Mouse (Mus musculus) CH12.LX (cell line): ENCODE measurements around the gene Kdm4c. TPM values are rescaled to one million over a fixed set of nuclear protein-coding genes. Genes with fewer than 3 reads are reported as not detected.

Experiments
- DNase-seq: peaks from one replicate; pipeline ENCODE4 v3.0.0-alpha.2; 2013; ENCODE audit errors: extremely low read depth
- H3K27ac ChIP-seq: 2 replicates; pipeline ENCODE4 v1.5.1; 2012; ENCODE audit warnings: low read depth, mild to moderate bottlenecking, control low read depth, moderate library complexity; ENCODE audit not compliant: insufficient read depth
- H3K27me3 ChIP-seq: replicated peaks from 2 replicates; pipeline ENCODE3; 2012; ENCODE audit warnings: inconsistent platforms
- H3K36me3 ChIP-seq, 2 experiments: replicated peaks in 1 of 2; 2 replicates each; pipeline versions ENCODE3 to v1.6.1; 2012; ENCODE audit warnings: inconsistent platforms in 1 of 2, low read length in 1 of 2, mild to moderate bottlenecking in 1 of 2, mixed read lengths in 1 of 2, moderate library complexity in 1 of 2; ENCODE audit not compliant: control insufficient read depth in 1 of 2, insufficient read depth in 1 of 2
- H3K4me1 ChIP-seq, 2 experiments: 2 replicates each; pipeline ENCODE4 v1.6.1; 2012; ENCODE audit warnings: inconsistent platforms in 1 of 2, moderate library complexity in 1 of 2; ENCODE audit not compliant: insufficient read depth in 2 of 2, control insufficient read depth in 1 of 2
- H3K4me2 ChIP-seq: 2 replicates; pipeline ENCODE4 v1.6.1; 2012; ENCODE audit warnings: low read depth, mild to moderate bottlenecking, control low read depth; ENCODE audit not compliant: poor library complexity, insufficient read depth, severe bottlenecking
- H3K4me3 ChIP-seq, 3 experiments: fragments of 150-350 bp in 1 of 3; sonication (generic) in 1 of 3; replicated peaks in 1 of 3; 2 replicates each; pipeline versions ENCODE3 to v1.5.1; 2011 to 2012; ENCODE audit warnings: low read depth in 2 of 3, low read length in 2 of 3, mild to moderate bottlenecking in 2 of 3, moderate library complexity in 2 of 3, control low read depth in 1 of 3, improper control_type of control experiment in 1 of 3, inconsistent platforms in 1 of 3, mixed read lengths in 1 of 3; ENCODE audit not compliant: poor library complexity in 1 of 3
- H3K79me2 ChIP-seq: replicated peaks from 2 replicates; pipeline ENCODE4 v1.6.1; 2012; ENCODE audit warnings: mild to moderate bottlenecking, moderate library complexity; ENCODE audit not compliant: control insufficient read depth, poor library complexity, insufficient read depth, severe bottlenecking; ENCODE audit errors: extremely low read depth
- H3K9ac ChIP-seq: 2 replicates; pipeline ENCODE4 v1.6.1; 2012; ENCODE audit warnings: low read depth, mild to moderate bottlenecking, control low read depth, moderate library complexity; ENCODE audit not compliant: insufficient read depth
- H3K9me3 ChIP-seq: replicated peaks from 2 replicates; pipeline ENCODE3; 2012; ENCODE audit warnings: low read length, inconsistent platforms, mixed read lengths
- CHD1 ChIP-seq: IDR thresholded peaks from 2 replicates; pipeline ENCODE4 v1.6.1; 2012; ENCODE audit warnings: low read depth, low read length, improper control_type of control experiment, inconsistent platforms
- ELF1 ChIP-seq: IDR thresholded peaks from 2 replicates; pipeline ENCODE4 v1.6.1; 2014; ENCODE audit warnings: low read depth, mild to moderate bottlenecking, inconsistent platforms, low read length, improper control_type of control experiment
- GABPA ChIP-seq: IDR thresholded peaks from 2 replicates; pipeline ENCODE4 v1.6.1; 2012; ENCODE audit warnings: low read depth, low read length, improper control_type of control experiment, inconsistent platforms; ENCODE audit not compliant: insufficient replicate concordance
- HCFC1 ChIP-seq: IDR thresholded peaks from 2 replicates; pipeline ENCODE4 v1.6.1; 2012; ENCODE audit warnings: low read depth, mild to moderate bottlenecking, inconsistent platforms, low read length, improper control_type of control experiment
- KAT2A ChIP-seq: IDR thresholded peaks from 2 replicates; pipeline ENCODE4 v1.6.1; 2012; ENCODE audit warnings: low read length, improper control_type of control experiment, inconsistent platforms; ENCODE audit not compliant: insufficient replicate concordance
- MXI1 ChIP-seq: IDR thresholded peaks from 2 replicates; pipeline ENCODE4 v1.6.1; 2011; ENCODE audit warnings: mild to moderate bottlenecking, low read depth, low read length, improper control_type of control experiment
- NRF1 ChIP-seq: IDR thresholded peaks from 2 replicates; pipeline ENCODE4 v1.6.1; 2014; ENCODE audit warnings: low read depth, mild to moderate bottlenecking, inconsistent platforms, low read length, improper control_type of control experiment, moderate library complexity
- POLR2A ChIP-seq: IDR thresholded peaks from 2 replicates; pipeline ENCODE4 v1.6.1; 2011; ENCODE audit warnings: low read depth, mild to moderate bottlenecking, improper control_type of control experiment, low read length
- POLR2AphosphoS2 ChIP-seq: IDR thresholded peaks from 2 replicates; pipeline ENCODE4 v1.6.1; 2011; ENCODE audit warnings: low read depth, low read length, improper control_type of control experiment
- RAD21 ChIP-seq: IDR thresholded peaks from 2 replicates; pipeline ENCODE4 v1.6.1; 2011; ENCODE audit warnings: low read depth, mild to moderate bottlenecking, low read length, improper control_type of control experiment, moderate library complexity
- RCOR1 ChIP-seq: conservative IDR thresholded peaks from 2 replicates; pipeline ENCODE4 v1.6.1; 2012; ENCODE audit warnings: low read depth, mild to moderate bottlenecking, inconsistent platforms, low read length, improper control_type of control experiment
- TCF12 ChIP-seq: IDR thresholded peaks from 2 replicates; pipeline ENCODE4 v1.6.1; 2014; ENCODE audit warnings: low read depth, mild to moderate bottlenecking, inconsistent platforms, low read length, improper control_type of control experiment
- USF2 ChIP-seq: conservative IDR thresholded peaks from 2 replicates; pipeline ENCODE4 v1.6.1; 2011; ENCODE audit warnings: low read depth, low read length, improper control_type of control experiment
- ZC3H11A ChIP-seq: IDR thresholded peaks from 2 replicates; pipeline ENCODE4 v1.6.1; 2012; ENCODE audit warnings: low read depth, mild to moderate bottlenecking, inconsistent platforms, low read length, improper control_type of control experiment
- ZKSCAN1 ChIP-seq: IDR thresholded peaks from 2 replicates; pipeline ENCODE4 v1.6.1; 2012; ENCODE audit warnings: low read depth, inconsistent platforms, low read length, improper control_type of control experiment, borderline replicate concordance
- ZNF384 ChIP-seq: IDR thresholded peaks from 2 replicates; pipeline ENCODE4 v1.6.1; 2012; ENCODE audit warnings: low read depth, low read length, improper control_type of control experiment, inconsistent platforms
- dilution Hi-C: fragments of 300-500 bp; cut with MboI; formaldehyde crosslinking; loops from 2 replicates; pipeline ENCODE4 v1.14.3; 2020; ENCODE audit warnings: low sequenced_read_pairs; ENCODE audit not compliant: extremely low pct_unique_long_range_greater_than_20kb, extremely low pct_ligation_motif_present
- in situ Hi-C: fragments of 300-500 bp; cut with MboI; formaldehyde crosslinking; loops from 3 replicates; pipeline ENCODE4 v1.14.3; 2019; ENCODE audit warnings: low sequenced_read_pairs, low pct_ligation_motif_present, low pct_unique_long_range_greater_than_20kb, mixed read lengths
- polyA plus RNA-seq: library from polyadenylated mRNA; unstranded; fragments of >175 nt; gene quantifications from 2 replicates; pipeline ENCODE4 v1.2.1, GENCODE M21; 2012; ENCODE audit warnings: low read depth; ENCODE audit not compliant: insufficient read length
- total RNA-seq, 2 experiments: library from RNA; depleted of rRNA; stranded (reverse); fragments of 300-350 nt in 1 of 2; fragments of >200 nt in 1 of 2; gene quantifications; 2 replicates each; pipeline ENCODE4 v1.2.3; 2012 to 2014

Gene Kdm4c
- total and polyA plus RNA-seq, 3 experiments: 8.1 to 14.4 (median 12.2) TPM

DNA sequence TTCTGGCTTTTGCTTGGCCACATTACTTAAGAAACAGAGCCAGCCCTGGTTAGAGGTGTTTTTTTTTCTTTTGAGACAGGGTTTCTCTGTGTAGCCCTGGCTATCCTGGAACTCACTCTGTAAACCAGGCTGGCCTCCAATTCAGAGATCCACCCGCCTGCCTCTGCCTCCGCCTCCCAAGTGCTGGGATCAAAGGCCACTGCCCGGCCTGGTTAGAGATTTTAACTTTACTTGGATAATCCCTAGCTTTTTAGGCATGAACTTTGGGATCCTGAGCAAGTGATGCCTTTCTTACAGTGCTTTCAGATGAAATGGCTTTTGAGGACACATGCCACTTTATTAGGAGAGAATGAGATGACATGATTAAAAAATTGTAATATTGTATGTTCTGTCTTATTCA is 52.4 kb downstream of the Kdm4c start:
- H3K27me3 ChIP-seq: no peaks in the 10 kb centered on the region
- no peak overlapping the region for H3K4me3 ChIP-seq
- DNase-seq: no peak
- H3K79me2 ChIP-seq: no peaks in the 10 kb centered on the region
- H3K9ac ChIP-seq: no peak overlapping the region
- dilution Hi-C loops: no loop called here
- TF ChIP-seq TCF12 (no peak), MXI1 (no peak), ZC3H11A (no peak), USF2 (no peak), ZKSCAN1 (no peak), POLR2AphosphoS2 (no peak), HCFC1 (no peak), KAT2A (no peak), GABPA (no peak), RAD21 (no peak), POLR2A (no peak), RCOR1 (no peak), NRF1 (no peak), ELF1 (no peak), CHD1 (no peak)
- H3K4me1 ChIP-seq: no peaks in the 10 kb centered on the region
- H3K9me3 ChIP-seq: no peaks in the 10 kb centered on the region
- no peak overlapping the region for H3K27ac ChIP-seq
- in situ Hi-C loops: no loop called here
- H3K4me2 ChIP-seq: no peak overlapping the region
- H3K36me3 ChIP-seq: peaks cover 0 to 7% of the 10 kb centered on the region in 2 experiments

DNA sequence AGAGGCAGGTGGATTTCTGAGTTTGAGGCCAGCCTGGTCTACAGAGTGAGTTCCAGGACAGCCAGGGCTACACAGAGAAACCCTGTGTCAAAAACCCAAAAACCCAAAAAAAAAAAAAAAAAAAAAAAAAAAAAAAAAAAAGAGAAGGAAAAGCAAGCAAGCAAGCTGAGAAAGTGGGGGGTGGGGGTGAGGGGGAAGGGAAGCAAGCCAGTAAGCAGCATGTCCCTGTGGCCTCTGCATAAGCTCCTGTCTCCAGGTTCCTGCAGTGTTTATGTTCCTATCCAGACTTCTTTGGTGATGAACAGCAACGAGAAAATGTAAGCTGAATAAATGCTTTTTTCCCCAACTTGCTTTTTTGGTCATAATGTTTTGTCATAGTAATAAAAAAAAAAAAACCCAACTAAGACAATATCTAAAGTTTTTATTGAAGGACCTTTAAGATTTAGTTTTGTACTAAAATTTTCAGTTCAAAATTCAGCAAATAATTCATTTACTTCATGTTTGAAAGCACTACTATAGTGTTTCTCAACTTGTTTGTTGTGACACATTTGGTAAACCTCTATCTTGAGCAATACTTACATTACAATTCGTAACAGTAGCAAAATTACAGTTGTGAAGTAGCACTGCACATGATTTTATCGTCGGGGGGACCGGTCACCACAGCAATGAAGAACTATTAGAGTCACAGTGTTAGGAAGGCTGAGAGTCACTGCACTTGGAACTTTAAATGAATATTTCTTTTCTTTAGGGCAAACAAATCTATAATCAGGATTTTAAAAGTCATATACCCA is 63.2 kb downstream of the Kdm4c start:
- Histone ChIP-seq H3K4me3 (no peak overlapping the region), H3K9me3 (no peaks in the 10 kb centered on the region), H3K4me1 (no peaks in the 10 kb centered on the region), H3K4me2 (no peak overlapping the region), H3K27me3 (no peaks in the 10 kb centered on the region), H3K36me3 (peaks cover 0 to 5% of the 10 kb centered on the region in 2 experiments), H3K27ac (no peak overlapping the region), H3K9ac (no peak overlapping the region)
- in situ Hi-C loops (no loop called here), dilution Hi-C loops (no loop called here)
- no peak for DNase-seq
- no peak for TF ChIP-seq ZKSCAN1
- peak; percentile 60 for TF ChIP-seq ZNF384
- TF ChIP-seq, all 38 proteins: peak for 1
- no peaks in the 10 kb centered on the region for H3K79me2 ChIP-seq
